Mouse (Mus musculus): ENCODE data around the gene 4930519P11Rik.

DNA sequence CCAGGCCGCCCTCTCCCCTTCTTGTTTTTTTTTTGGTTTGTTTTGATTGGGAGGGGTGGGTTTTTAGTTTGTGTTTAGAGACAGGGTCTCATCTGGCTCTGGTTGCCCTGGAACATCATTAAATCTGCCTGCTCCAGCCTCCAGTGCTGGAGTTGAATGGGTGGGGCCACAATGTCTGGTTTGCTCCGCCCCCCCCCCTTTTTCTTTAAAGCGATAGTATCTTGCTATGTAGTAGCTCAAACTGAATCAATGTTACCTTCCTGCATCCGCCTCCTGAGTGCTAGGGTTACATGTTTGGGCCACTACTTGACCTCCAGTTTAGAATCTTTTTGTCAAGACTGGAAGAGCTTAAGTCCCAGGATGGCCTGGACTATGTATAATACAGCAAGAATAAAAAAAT, 42.0 kb downstream of the 4930519P11Rik start:
- TF ChIP-seq CTCF (IDR thresholded peaks at IDR 0.05; ENCODE audit: control insufficient read depth, insufficient read depth, insufficient replicate concordance, low read depth, low read length) (no peak), POLR2A (IDR thresholded peaks at IDR 0.05; ENCODE audit: control insufficient read depth, low read depth, low read length) (no peak)
